Comparison of ENCODE assay signal across 13 mouse cellular contexts in the genomic region with DNA sequence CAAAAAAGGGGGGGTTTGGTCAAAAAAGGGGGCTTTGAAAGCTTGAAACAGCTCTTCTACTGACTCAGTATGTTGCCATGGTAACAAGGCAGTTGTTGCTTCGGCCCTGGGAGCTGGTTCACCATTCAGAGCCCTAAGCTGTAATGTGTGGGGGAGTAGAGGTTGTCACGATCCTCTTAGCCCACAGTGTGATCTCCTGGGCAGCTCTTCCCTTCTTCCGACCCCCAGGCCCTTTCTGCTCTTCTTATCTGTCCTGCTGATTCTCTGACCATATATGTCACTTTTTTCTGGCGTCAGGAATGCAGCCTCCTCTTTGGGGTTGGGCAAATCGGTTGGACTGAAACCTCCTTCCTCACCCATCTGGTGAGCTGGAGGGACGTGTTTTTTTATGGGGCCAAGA. TPM values are rescaled to one million over a fixed set of nuclear protein-coding genes. Genes with fewer than 3 reads are reported as not detected.
DNase-seq lines count a peak whose midpoint lies in the region; ATAC-seq and TF ChIP-seq lines count a peak whose summit lies in the region.
"Had no signal": no experiment of that assay in that cellular context is flagged by ENCODE, and none has a peak within 500 bp of the region (broad histone marks: within the 10 kb centered on the region; RNA-seq: fewer than 3 reads in every experiment).

No protein-coding gene starts in this region.

- H3K27me3 ChIP-seq in heart, postnatal 0 days (ENCODE audit: control insufficient read depth, insufficient read depth, low read length) = no peaks in the 10 kb centered on the region
- H3K27me3 ChIP-seq in midbrain, embryonic 14.5 days (ENCODE audit: control insufficient read depth, insufficient read depth, low read length) = no peaks in the 10 kb centered on the region
- no peaks in the 10 kb centered on the region for H3K27me3 ChIP-seq in midbrain, embryonic 10.5 days (ENCODE audit: low read depth, poor library complexity, severe bottlenecking)
- H3K27me3 ChIP-seq: limb, embryonic 15.5 days had no signal

- no peak overlapping the region; the same call in 1 of the 2 replicates for H3K4me2 ChIP-seq in heart, postnatal 0 days (ENCODE audit: low read depth, low read length)
- H3K4me2 ChIP-seq in midbrain, embryonic 14.5 days (ENCODE audit: low read length) = no peak overlapping the region
- H3K4me2 ChIP-seq: limb, embryonic 15.5 days had no signal

- WGBS in heart, postnatal 0 days = 20% methylated on average over 6 of the region's 6 CpGs
- WGBS in midbrain, embryonic 14.5 days = 31% methylated on average over 6 of the region's 6 CpGs
- 52% methylated on average over 6 of the region's 6 CpGs for WGBS in midbrain, embryonic 10.5 days

- peak overlapping the region; percentile 64 for H3K27ac ChIP-seq in heart, postnatal 0 days (ENCODE audit: low read depth)
- H3K27ac ChIP-seq in midbrain, embryonic 14.5 days (replicated peaks; ENCODE audit: low read depth, low read length) = no peak overlapping the region
- no peak overlapping the region for H3K27ac ChIP-seq in midbrain, embryonic 10.5 days (replicated peaks)
- H3K27ac ChIP-seq: limb, embryonic 15.5 days; macrophage had no signal

- intact Hi-C loops in heart, postnatal 10 days (cut with DNase I) = no loop called here

- peaks cover 34% of the 10 kb centered on the region for H3K36me3 ChIP-seq in heart, postnatal 0 days (replicated peaks; ENCODE audit: control insufficient read depth, insufficient read depth, low read length)
- peaks cover 45% of the 10 kb centered on the region for H3K36me3 ChIP-seq in midbrain, embryonic 14.5 days (ENCODE audit: control insufficient read depth, insufficient read depth, low read length)
- H3K36me3 ChIP-seq in midbrain, embryonic 10.5 days = peaks cover 47% of the 10 kb centered on the region

- H3K9ac ChIP-seq in heart, postnatal 0 days (replicated peaks; ENCODE audit: low read depth, low read length) = 0 out of 2 replicates have a peak overlapping the region, but pooled peaks have one; percentile 34
- no peak overlapping the region for H3K9ac ChIP-seq in midbrain, embryonic 14.5 days (replicated peaks; ENCODE audit: low read length)
- H3K9ac ChIP-seq: limb, embryonic 15.5 days had no signal

- ATAC-seq in heart, postnatal 0 days (ENCODE audit: insufficient read depth, low read depth) = no peak
- no peak for ATAC-seq in midbrain, embryonic 14.5 days (ENCODE audit: low FRiP score, low TSS enrichment)

- H3K4me1 ChIP-seq in heart, postnatal 0 days (ENCODE audit: control insufficient read depth, insufficient read depth) = peaks cover 53% of the 10 kb centered on the region
- peaks cover 19% of the 10 kb centered on the region for H3K4me1 ChIP-seq in midbrain, embryonic 14.5 days (ENCODE audit: control insufficient read depth, insufficient read depth, low read length)
- H3K4me1 ChIP-seq in midbrain, embryonic 10.5 days = peaks cover 41% of the 10 kb centered on the region

- DNase-seq in embryo, embryonic 10 days (ENCODE audit: low spot score) = peak; percentile 33
- no peak for DNase-seq in embryo, embryonic 9.5 days (ENCODE audit: extremely low spot score)
- DNase-seq in heart, postnatal 0 days (ENCODE audit: low spot score) = peak; percentile 43
- DNase-seq in heart, postnatal 10 days = no peak
- DNase-seq in midbrain, embryonic 14.5 days = peak; percentile 42
- DNase-seq in midbrain, embryonic 10.5 days (ENCODE audit: low spot score) = no peak
- DNase-seq in retina, postnatal 1 day = peak; percentile 27
- DNase-seq in cerebellum, adult 11 months = no peak
- DNase-seq: adrenal gland, postnatal 25 days; cerebellum, adult 8-10 months; thymus, postnatal 4 days had no signal

- TF ChIP-seq CTCF in heart, postnatal 0 days (IDR thresholded peaks at IDR 0.05; ENCODE audit: low read depth) = no peak

- H3K9me3 ChIP-seq in heart, postnatal 0 days (replicated peaks; ENCODE audit: control insufficient read depth, low read length) = no peaks in the 10 kb centered on the region
- H3K9me3 ChIP-seq in midbrain, embryonic 14.5 days (ENCODE audit: control insufficient read depth, low read length) = no peaks in the 10 kb centered on the region
- H3K9me3 ChIP-seq in midbrain, embryonic 10.5 days (replicated peaks) = no peaks in the 10 kb centered on the region
- H3K9me3 ChIP-seq: limb, embryonic 15.5 days had no signal

- TF ChIP-seq EP300 in heart, postnatal 0 days (IDR thresholded peaks at IDR 0.05; ENCODE audit: low read depth) = no peak

- H3K4me3 ChIP-seq in heart, postnatal 0 days (ENCODE audit: low read depth, low read length) = no peak overlapping the region
- no peak overlapping the region for H3K4me3 ChIP-seq in midbrain, embryonic 14.5 days (replicated peaks; ENCODE audit: low read depth, low read length)
- no peak overlapping the region for H3K4me3 ChIP-seq in midbrain, embryonic 10.5 days
- H3K4me3 ChIP-seq: limb, embryonic 15.5 days had no signal

RNA-seq across cellular contexts. Expression of gene Arhgap1, which starts 3.2 kb away (rescaled TPM):
- 85.7 and 109 TPM in 2 replicates for total RNA-seq in heart, postnatal 0 days (2014; rRNA removed; ENCODE audit: low replicate concordance)
- polyA plus RNA-seq in heart, postnatal 0 days (2015; fragmentation: Nextera tagmentation; extraction: Ambion mirVana) = 73.9 and 76.5 TPM in 2 replicates
- 10 to 100 TPM; 50.3 to 51.9 TPM for total RNA-seq in heart, postnatal 10 days (2021)
- polyA plus RNA-seq in midbrain, embryonic 14.5 days (2014; fragmentation: Nextera tagmentation; extraction: Ambion mirVana) = 96.1 and 101 TPM in 2 replicates
- 75.2 and 82.6 TPM in 2 replicates for polyA plus RNA-seq in midbrain, embryonic 10.5 days (2016; fragmentation: Nextera tagmentation; extraction: Ambion mirVana)

RNA-seq across cellular contexts. Expression of gene Zfp408, which starts 3.3 kb away (rescaled TPM):
- 11.1 and 17.4 TPM in 2 replicates for total RNA-seq in heart, postnatal 0 days (2014; rRNA removed; ENCODE audit: low replicate concordance)
- polyA plus RNA-seq in heart, postnatal 0 days (2015; fragmentation: Nextera tagmentation; extraction: Ambion mirVana) = 3.6 and 4.0 TPM in 2 replicates
- total RNA-seq in heart, postnatal 10 days (2021) = 10 to 100 TPM; 10.6 to 12.6 TPM
- 8.3 and 10.8 TPM in 2 replicates for polyA plus RNA-seq in midbrain, embryonic 14.5 days (2014; fragmentation: Nextera tagmentation; extraction: Ambion mirVana)
- polyA plus RNA-seq in midbrain, embryonic 10.5 days (2016; fragmentation: Nextera tagmentation; extraction: Ambion mirVana) = 9.6 and 10.3 TPM in 2 replicates

RNA-seq across cellular contexts. Expression of gene F2, which starts 16.6 kb away (rescaled TPM):
- 0.08 and 1.1 TPM in 2 replicates for total RNA-seq in heart, postnatal 0 days (2014; rRNA removed; ENCODE audit: low replicate concordance)
- 0.12 TPM in 1 of 2 replicates, not detected in the other for polyA plus RNA-seq in heart, postnatal 0 days (2015; fragmentation: Nextera tagmentation; extraction: Ambion mirVana)
- total RNA-seq in heart, postnatal 10 days (2021) = under 1 TPM in 1 of 2 experiments, not detected in 1; 0.12 TPM
- 0.11 TPM in 2 replicates for polyA plus RNA-seq in midbrain, embryonic 14.5 days (2014; fragmentation: Nextera tagmentation; extraction: Ambion mirVana)
- polyA plus RNA-seq in midbrain, embryonic 10.5 days (2016; fragmentation: Nextera tagmentation; extraction: Ambion mirVana) = 0.14 TPM in 1 of 2 replicates, not detected in the other
- polyA plus RNA-seq: macrophage had no signal

RNA-seq across cellular contexts. Expression of gene Atg13, which starts 57.5 kb away (rescaled TPM):
- 18.2 and 30.6 TPM in 2 replicates for total RNA-seq in heart, postnatal 0 days (2014; rRNA removed; ENCODE audit: low replicate concordance)
- polyA plus RNA-seq in heart, postnatal 0 days (2015; fragmentation: Nextera tagmentation; extraction: Ambion mirVana) = 19.8 and 21.2 TPM in 2 replicates
- 10 to 100 TPM; 37.5 to 39.7 TPM for total RNA-seq in heart, postnatal 10 days (2021)
- 36.3 and 45.0 TPM in 2 replicates for polyA plus RNA-seq in midbrain, embryonic 14.5 days (2014; fragmentation: Nextera tagmentation; extraction: Ambion mirVana)
- 22.9 and 25.5 TPM in 2 replicates for polyA plus RNA-seq in midbrain, embryonic 10.5 days (2016; fragmentation: Nextera tagmentation; extraction: Ambion mirVana)

RNA-seq across cellular contexts. Expression of gene Harbi1, which starts 57.8 kb away (rescaled TPM):
- total RNA-seq in heart, postnatal 0 days (2014; rRNA removed; ENCODE audit: low replicate concordance) = 6.3 and 27.6 TPM in 2 replicates
- 10.0 and 11.1 TPM in 2 replicates for polyA plus RNA-seq in heart, postnatal 0 days (2015; fragmentation: Nextera tagmentation; extraction: Ambion mirVana)
- total RNA-seq in heart, postnatal 10 days (2021) = 1 to 10 TPM; 5.2 to 7.8 TPM
- polyA plus RNA-seq in midbrain, embryonic 14.5 days (2014; fragmentation: Nextera tagmentation; extraction: Ambion mirVana) = 12.0 and 18.2 TPM in 2 replicates
- polyA plus RNA-seq in midbrain, embryonic 10.5 days (2016; fragmentation: Nextera tagmentation; extraction: Ambion mirVana) = 22.5 and 26.2 TPM in 2 replicates

Comparison
In these comparisons a context has a peak if more than half of its experiments do, and no peak if none do; other contexts are left out.
1. DNase-seq: peak in embryo, embryonic 10 days (single experiment), heart, postnatal 0 days (single experiment), midbrain, embryonic 14.5 days (single experiment) and retina, postnatal 1 day (single experiment); none in embryo, embryonic 9.5 days (single experiment), heart, postnatal 10 days (0 of 2), midbrain, embryonic 10.5 days (single experiment) and cerebellum, adult 11 months (single experiment).